Mouse (Mus musculus): ENCODE results near the gene Mllt3. TPM values are rescaled to one million over a fixed set of nuclear protein-coding genes. Genes with fewer than 3 reads are reported as not detected.
"Not testable (repeated sequence)": the region's sequence is repeated elsewhere in the genome, so short reads cannot be mapped to it uniquely, and the experiment has no call there.

Gene Mllt3
- total RNA-seq, 4 experiments from 2014 or later, result 46.6 to 65.1 (median 57.3) TPM

GRCm38 (mm10) chr4:88015261-88015660 is 17.9 kb downstream of the Mllt3 start:
- DNase-seq (ENCODE audit: low spot score in 2 of 2), result no peak

- no peak for DNase-seq (ENCODE audit: low spot score in 2 of 2)
These were observed 20.4 kb downstream of the Mllt3 start for GRCm38 (mm10) chr4:88012774-88013173.

DNA sequence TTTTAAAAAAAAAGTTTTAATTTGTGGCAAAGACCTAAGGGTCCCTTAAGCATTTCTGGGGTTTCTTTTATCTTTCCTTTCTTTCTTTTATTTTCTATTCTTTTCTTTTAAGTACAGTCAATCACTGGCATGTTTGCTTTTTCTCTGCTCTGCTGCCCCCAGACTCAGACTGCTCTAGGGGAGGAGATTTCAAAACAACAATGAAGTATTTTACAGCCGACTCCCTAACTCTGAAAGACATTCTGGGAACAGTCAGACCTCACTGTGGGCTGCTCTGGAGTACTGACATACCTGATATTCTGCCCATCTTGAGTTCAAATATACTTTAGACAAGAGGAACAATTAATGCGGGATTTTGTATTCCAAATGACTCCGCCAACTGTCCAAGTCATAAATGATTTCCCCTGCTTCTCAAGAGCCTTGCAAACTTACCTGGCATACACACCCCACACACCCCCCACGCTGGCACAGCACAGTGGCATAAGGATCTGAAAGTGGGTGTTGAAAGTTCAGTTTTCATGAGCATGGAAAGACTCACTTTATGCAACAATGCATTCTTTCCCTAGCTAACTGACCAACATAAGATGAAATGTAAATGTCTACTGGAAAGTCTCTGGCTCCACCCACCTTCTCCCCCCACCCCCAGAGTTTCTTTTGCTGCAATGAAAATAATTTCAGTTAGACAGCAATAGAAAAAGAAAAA is 21.1 kb downstream of the Mllt3 start:
- no peak for DNase-seq (ENCODE audit: low spot score in 2 of 2)

- no peak for DNase-seq (ENCODE audit: low spot score in 2 of 2)
These were observed 22.7 kb downstream of the Mllt3 start for GRCm38 (mm10) chr4:88010441-88010840.

- no peak for DNase-seq (ENCODE audit: low spot score in 2 of 2)
These were observed 27.4 kb downstream of the Mllt3 start for GRCm38 (mm10) chr4:88005801-88006200.

DNA sequence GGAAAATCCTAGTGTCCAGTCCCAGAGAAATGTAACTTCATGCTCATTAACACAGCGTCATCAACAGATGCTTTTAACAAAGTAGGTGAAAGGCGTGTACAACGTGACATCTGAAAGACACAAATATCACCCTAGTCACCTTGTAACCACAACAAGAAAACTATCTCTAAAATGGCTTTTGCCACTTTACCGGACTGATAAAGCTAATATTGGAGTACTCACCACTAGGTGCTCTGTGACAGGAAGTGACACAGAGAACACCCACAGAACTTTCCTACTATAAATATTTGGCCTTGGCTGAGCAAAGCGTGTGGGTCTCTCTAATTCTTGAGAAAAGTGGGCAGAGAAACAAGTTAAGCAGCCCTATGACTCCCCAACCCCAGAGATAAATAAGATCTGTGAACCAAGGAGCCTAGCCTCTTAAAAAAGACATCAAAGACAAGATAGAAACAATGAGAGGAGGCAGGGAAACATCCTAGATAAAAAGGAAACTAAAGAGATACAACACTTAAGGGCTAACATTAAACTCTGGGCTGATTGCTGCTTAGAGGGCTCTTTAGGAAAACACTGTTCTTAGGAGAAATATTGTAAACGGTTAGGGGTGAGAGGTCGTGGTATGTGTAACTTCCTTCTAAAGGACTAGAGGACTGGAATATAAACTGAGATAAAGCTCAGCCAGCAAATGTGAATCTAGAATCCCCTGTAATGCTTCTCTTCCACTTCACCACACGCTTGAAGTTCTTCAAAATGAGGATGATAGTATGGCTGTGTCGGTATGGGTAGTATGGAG is 29.8 kb downstream of the Mllt3 start:
- no peak for DNase-seq (ENCODE audit: low spot score in 2 of 2)

DNA sequence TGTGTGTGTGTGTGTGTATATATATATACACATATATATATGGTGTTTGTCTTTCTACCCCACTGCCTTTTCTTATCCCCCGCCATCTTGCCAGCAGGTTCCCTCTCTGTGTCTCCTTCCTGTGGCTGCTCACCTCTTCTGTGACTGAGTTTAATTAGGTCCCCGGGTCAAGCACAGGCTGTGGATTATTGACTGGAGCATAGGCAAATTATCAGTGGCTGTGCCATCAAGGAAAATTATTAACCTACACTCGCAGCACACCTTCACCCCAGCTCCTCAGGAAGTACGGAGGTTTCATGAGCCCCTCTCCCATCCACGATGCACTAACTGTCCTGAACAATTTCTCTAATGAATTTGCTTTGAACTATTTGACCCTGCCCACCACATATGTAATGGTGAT is 41.5 kb downstream of the Mllt3 start:
- no peak for DNase-seq (ENCODE audit: low spot score in 2 of 2)

DNA sequence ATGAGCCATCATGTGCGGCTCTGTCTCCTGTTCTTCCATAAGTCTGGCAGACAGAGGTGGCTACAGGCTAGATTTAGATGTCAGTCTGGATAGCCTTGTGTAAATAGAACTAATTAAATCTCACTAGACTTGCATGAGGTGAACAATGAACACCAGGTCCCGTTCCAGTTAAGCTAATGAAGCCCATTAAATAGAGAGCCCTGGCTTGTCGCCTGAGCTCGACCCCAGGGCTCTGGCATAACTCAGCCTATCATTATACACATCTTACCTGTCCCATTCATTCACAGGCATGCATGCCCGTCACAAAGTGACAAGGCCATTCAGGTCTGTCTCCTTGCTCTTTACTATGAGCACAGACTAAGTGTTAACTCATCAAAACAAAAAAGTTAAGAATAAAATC is 42.2 kb downstream of the Mllt3 start:
- DNase-seq (ENCODE audit: low spot score in 2 of 2), result no peak

DNA sequence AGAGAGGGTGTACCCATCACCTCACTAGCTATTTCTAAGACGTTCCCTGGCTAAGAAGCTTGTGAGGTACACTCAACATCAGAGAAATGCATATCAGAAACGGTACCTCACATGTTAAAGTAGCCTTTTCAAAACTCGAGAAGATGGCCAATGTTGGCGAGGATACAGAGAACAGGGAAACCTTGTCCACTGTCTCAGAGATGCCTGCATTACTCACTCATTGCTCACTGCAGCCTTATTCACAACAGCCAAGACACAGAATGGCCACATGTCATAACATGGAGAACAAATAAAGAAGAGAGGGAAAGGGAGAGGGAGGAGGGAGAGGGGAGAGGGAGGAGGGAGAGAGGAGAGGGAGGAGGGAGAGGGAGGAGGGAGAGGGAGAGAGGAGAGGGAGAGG is 47.9 kb downstream of the Mllt3 start:
- DNase-seq (ENCODE audit: low spot score in 2 of 2), result no peak

DNA sequence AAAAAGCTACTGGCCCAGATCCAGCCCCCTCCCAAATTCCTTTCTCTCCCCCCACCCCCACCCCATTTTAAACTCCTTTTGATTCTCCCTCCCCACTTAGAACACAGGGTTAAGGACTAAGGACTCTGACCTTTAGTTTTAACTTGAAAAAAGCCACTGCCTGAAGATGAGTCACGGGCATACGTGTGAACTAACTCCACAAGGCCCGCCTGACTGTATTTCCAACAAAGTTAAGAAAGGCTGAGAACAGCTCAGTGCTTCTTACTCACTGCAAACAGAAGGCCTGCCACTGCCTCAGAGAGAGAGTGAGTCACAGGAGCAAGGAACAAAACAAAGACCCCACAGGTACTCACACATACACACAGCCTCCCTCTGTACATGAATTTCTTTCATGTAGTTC is 48.6 kb downstream of the Mllt3 start:
- no peak for DNase-seq (ENCODE audit: low spot score in 2 of 2)

DNA sequence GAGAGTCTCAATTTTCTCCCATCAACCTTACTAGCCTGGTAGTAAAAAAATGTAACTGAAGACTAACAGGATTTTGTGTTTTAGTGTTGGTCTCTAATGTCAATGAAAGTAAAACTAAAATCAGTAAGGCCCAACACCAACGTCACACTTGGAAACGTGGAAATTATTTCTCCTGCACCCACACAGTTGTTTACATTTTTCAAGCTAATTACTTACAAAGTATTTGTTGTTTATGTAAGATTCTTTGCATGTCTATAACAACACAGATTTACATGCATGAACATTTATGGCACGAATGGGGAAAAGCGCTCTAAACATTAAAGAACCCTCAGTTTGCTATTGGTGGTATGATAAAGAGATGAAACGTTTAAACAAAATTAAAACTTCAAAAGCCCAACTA is 49.1 kb downstream of the Mllt3 start:
- DNase-seq (ENCODE audit: low spot score in 2 of 2), result no peak

GRCm38 (mm10) chr4:87982578-87982977 is 50.6 kb downstream of the Mllt3 start:
- DNase-seq (ENCODE audit: low spot score in 2 of 2), result no peak

GRCm38 (mm10) chr4:87977820-87978448 is 55.2 kb downstream of the Mllt3 start:
- DNase-seq (ENCODE audit: low spot score in 2 of 2), result no peak

- DNase-seq (ENCODE audit: low spot score in 2 of 2), result no peak
These were observed 67.3 kb downstream of the Mllt3 start for GRCm38 (mm10) chr4:87965836-87966235.

DNA sequence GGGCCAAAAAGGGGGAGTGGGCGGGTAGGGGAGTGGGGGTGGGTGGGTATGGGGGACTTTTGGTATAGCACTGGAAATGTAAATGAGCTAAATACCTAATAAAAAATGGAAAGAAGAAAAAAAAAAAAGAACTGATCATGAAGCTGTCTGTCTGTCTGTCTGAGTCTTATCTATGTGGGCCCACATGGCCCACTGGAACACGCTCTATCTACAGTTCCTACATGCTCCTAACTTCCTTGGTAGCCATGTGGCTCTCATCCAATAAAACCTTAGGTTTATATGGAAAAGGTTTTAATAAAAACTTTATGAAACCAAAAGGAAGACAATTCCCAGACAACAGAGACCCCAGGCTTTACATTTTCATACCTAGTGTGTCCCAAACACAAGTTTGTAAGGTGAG is 68.3 kb downstream of the Mllt3 start:
- DNase-seq (ENCODE audit: low spot score in 2 of 2), result not testable (repeated sequence)

DNA sequence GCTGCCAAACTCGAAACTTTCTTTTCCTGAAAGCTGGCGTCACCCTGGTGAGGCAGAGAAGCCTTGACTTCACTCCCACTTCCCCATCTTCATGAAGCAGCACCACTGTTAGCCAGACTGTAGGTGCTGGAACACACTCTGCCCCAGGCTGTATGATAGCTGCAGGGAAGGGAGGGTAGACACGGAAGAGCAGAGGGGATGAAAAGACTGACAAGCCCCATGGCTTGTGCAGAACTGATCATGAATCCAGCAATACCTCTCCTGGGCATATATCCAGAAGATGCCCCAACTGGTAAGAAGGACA is 69.4 kb downstream of the Mllt3 start:
- DNase-seq (ENCODE audit: low spot score in 2 of 2), result no peak

- no peak for DNase-seq (ENCODE audit: low spot score in 2 of 2)
These were observed 70.0 kb downstream of the Mllt3 start for GRCm38 (mm10) chr4:87963055-87963772.

DNA sequence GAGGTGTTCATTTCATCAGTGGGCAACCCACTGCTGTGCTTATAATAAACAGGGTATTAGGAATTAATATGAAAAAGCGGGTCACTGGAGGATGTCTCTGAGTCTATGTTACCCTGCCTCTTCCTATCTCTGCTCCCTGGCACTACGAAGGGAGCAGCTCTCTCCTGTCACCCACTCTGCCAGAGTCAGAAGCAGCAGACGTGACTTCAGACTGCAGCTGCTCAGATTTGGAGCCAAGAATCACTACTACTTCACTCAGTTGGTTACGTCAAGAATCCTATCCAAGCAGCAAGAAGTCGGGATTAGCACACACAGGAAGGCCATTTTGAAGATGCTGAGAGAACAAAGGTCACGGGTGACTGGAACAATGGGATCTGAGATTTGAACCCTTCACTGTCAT is 71.3 kb downstream of the Mllt3 start:
- no peak for DNase-seq (ENCODE audit: low spot score in 2 of 2)

- no peak for DNase-seq (ENCODE audit: low spot score in 2 of 2)
These were observed 75.3 kb downstream of the Mllt3 start for GRCm38 (mm10) chr4:87957852-87958251.

DNA sequence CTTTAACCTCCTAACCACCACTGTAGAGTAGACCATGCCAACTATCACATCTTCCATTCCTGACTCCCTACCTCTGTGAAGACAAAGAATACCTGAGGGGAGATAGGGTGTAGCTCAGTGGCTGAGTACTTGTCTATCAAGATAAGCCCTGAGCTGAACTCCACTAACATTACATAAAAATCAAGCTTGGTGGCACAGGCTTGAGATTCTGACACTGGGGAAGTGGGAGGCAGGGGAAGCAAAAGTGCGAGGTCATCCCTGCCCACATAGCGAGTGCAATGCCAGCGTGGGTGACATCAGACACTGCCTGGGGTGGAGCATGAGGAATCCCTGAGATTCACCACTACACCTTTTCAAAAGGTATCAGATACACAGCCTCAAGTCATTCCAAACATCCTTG is 76.0 kb downstream of the Mllt3 start:
- DNase-seq (ENCODE audit: low spot score in 2 of 2), result no peak

- DNase-seq (ENCODE audit: low spot score in 2 of 2), result no peak
These were observed 78.0 kb downstream of the Mllt3 start for GRCm38 (mm10) chr4:87955132-87955531.

Data from layer of hippocampus, adult 8-10 months (tissue).